Mouse (Mus musculus): ENCODE data around the gene Spic. TPM values are rescaled to one million over a fixed set of nuclear protein-coding genes. Genes with fewer than 3 reads are reported as not detected.

Spic gene
- total RNA-seq, 2 experiments from 2014 or later: 0.27 TPM; not detected in 1

GRCm38 (mm10) chr10:88645448-88645847 lies 39.4 kb downstream of the Spic start:
- peak; percentile 24 for DNase-seq

GRCm38 (mm10) chr10:88631330-88631953 lies 53.4 kb downstream of the Spic start:
- DNase-seq: no peak

- no peak for DNase-seq
Observed at GRCm38 (mm10) chr10:88630663-88631329, 54.0 kb downstream of the Spic start.

GRCm38 (mm10) chr10:88627052-88627451 lies 57.8 kb downstream of the Spic start:
- DNase-seq: no peak

GRCm38 (mm10) chr10:88626176-88626575 lies 58.6 kb downstream of the Spic start:
- no peak for DNase-seq

Other genes with a start within 250 kb of the Spic start
- not detected for gene Sycp3, start 225.4 kb downstream of the Spic start, total RNA-seq (2021)
- 10 to 100 TPM; 37.6 to 44.9 TPM for gene Chpt1, start 180.9 kb downstream of the Spic start, total RNA-seq (2021)
- 1,000 to 10,000 TPM; 1,127 to 1,330 TPM for gene Mybpc1, start 79.9 kb downstream of the Spic start, total RNA-seq (2021)
- gene Arl1, start 45.8 kb upstream of the Spic start, total RNA-seq (2021): 10 to 100 TPM; 88.4 to 93.2 TPM
- gene Utp20, start 141.8 kb upstream of the Spic start, total RNA-seq (2021): 10 to 100 TPM; 10.8 to 14.8 TPM
- gene Slc5a8, start 201.0 kb upstream of the Spic start, total RNA-seq (2021): not detected